Mouse (Mus musculus): ENCODE data around the gene Dnah17.

Gene Dnah17

GRCm38 (mm10) chr11:118023475-118023874 is 107.0 kb downstream of the Dnah17 start:
- no peak for DNase-seq (ENCODE audit: low spot score in 2 of 2)

- peak; percentile 63 to 71 for DNase-seq (ENCODE audit: low spot score in 2 of 2)
Measured at GRCm38 (mm10) chr11:118021806-118022205, 108.6 kb downstream of the Dnah17 start.

GRCm38 (mm10) chr11:118018328-118018727 is 112.1 kb downstream of the Dnah17 start:
- DNase-seq (ENCODE audit: low spot score in 2 of 2): peak in 1 of 2 experiments; percentile 43

GRCm38 (mm10) chr11:118015381-118016145 is 114.9 kb downstream of the Dnah17 start:
- DNase-seq (ENCODE audit: low spot score in 2 of 2): peak in 1 of 2 experiments; percentile 23

- peak; percentile 39 to 48 for DNase-seq (ENCODE audit: low spot score in 2 of 2)
Measured at GRCm38 (mm10) chr11:118014391-118014995, 115.9 kb downstream of the Dnah17 start.

GRCm38 (mm10) chr11:118013339-118013738 is 117.1 kb downstream of the Dnah17 start:
- DNase-seq (ENCODE audit: low spot score in 2 of 2): no peak

- DNase-seq (ENCODE audit: low spot score in 2 of 2): no peak
Measured at GRCm38 (mm10) chr11:118012595-118012994, 117.8 kb downstream of the Dnah17 start.

GRCm38 (mm10) chr11:118009865-118010571 is 120.4 kb downstream of the Dnah17 start:
- DNase-seq (ENCODE audit: low spot score in 2 of 2): no peak

- DNase-seq (ENCODE audit: low spot score in 2 of 2): no peak
Measured at GRCm38 (mm10) chr11:118008843-118009242, 121.6 kb downstream of the Dnah17 start.

GRCm38 (mm10) chr11:118008144-118008805 is 122.2 kb downstream of the Dnah17 start:
- no peak for DNase-seq (ENCODE audit: low spot score in 2 of 2)

GRCm38 (mm10) chr11:118007460-118008143 is 122.8 kb downstream of the Dnah17 start:
- DNase-seq (ENCODE audit: low spot score in 2 of 2): no peak

GRCm38 (mm10) chr11:118004217-118004616 is 126.2 kb downstream of the Dnah17 start:
- no peak for DNase-seq (ENCODE audit: low spot score in 2 of 2)

- no peak for DNase-seq (ENCODE audit: low spot score in 2 of 2)
Measured at GRCm38 (mm10) chr11:118003718-118004117, 126.7 kb downstream of the Dnah17 start.

GRCm38 (mm10) chr11:118003176-118003575 is 127.3 kb downstream of the Dnah17 start:
- no peak for DNase-seq (ENCODE audit: low spot score in 2 of 2)

- no peak for DNase-seq (ENCODE audit: low spot score in 2 of 2)
Measured at GRCm38 (mm10) chr11:118000565-118001215, 129.7 kb downstream of the Dnah17 start.

- no peak for DNase-seq (ENCODE audit: low spot score in 2 of 2)
Measured at GRCm38 (mm10) chr11:118000083-118000482, 130.4 kb downstream of the Dnah17 start.

GRCm38 (mm10) chr11:117999260-117999934 is 131.0 kb downstream of the Dnah17 start:
- no peak for DNase-seq (ENCODE audit: low spot score in 2 of 2)

- DNase-seq (ENCODE audit: low spot score in 2 of 2): no peak
Measured at GRCm38 (mm10) chr11:117998356-117998755, 132.1 kb downstream of the Dnah17 start.

GRCm38 (mm10) chr11:117997085-117997484 is 133.3 kb downstream of the Dnah17 start:
- DNase-seq (ENCODE audit: low spot score in 2 of 2): no peak

- DNase-seq (ENCODE audit: low spot score in 2 of 2): no peak
Measured at GRCm38 (mm10) chr11:117996066-117996465, 134.4 kb downstream of the Dnah17 start.

Data from natural killer cell, adult 2 months (primary cell).